Mouse (Mus musculus) midbrain, embryonic 16.5 days (tissue): ENCODE results near the gene Ppp4r2. TPM values are rescaled to one million over a fixed set of nuclear protein-coding genes. Genes with fewer than 3 reads are reported as not detected.

Experiments
- ATAC-seq: fragments of 200-750 bp; cut with Nextera tagmentation; 2 replicates; pipeline ENCODE4 v1.8.0; 2017; ENCODE audit warnings: moderate TSS enrichment
- H3K27ac ChIP-seq: fragments of 300-500 bp; sonication (generic); 2 replicates; pipeline ENCODE4 v1.5.1; 2014; ENCODE audit warnings: mild to moderate bottlenecking, low read length, mixed read lengths
- H3K27me3 ChIP-seq: fragments of 300-500 bp; sonication (generic); 2 replicates; pipeline ENCODE4 v1.6.1; 2014; ENCODE audit warnings: low read depth, low read length, mixed read lengths; ENCODE audit not compliant: control insufficient read depth, insufficient read depth
- H3K36me3 ChIP-seq: fragments of 300-500 bp; sonication (generic); 2 replicates; pipeline ENCODE4 v1.6.1; 2014; ENCODE audit warnings: mild to moderate bottlenecking, low read length, moderate library complexity, mixed read lengths; ENCODE audit not compliant: control insufficient read depth, insufficient read depth
- H3K4me1 ChIP-seq: fragments of 300-500 bp; sonication (generic); 2 replicates; pipeline ENCODE4 v1.6.1; 2014; ENCODE audit warnings: mild to moderate bottlenecking, low read length, mixed read lengths; ENCODE audit not compliant: control insufficient read depth, insufficient read depth
- H3K4me2 ChIP-seq: fragments of 300-500 bp; sonication (generic); 2 replicates; pipeline ENCODE4 v1.6.1; 2014; ENCODE audit warnings: mild to moderate bottlenecking, low read length, mixed read lengths
- H3K4me3 ChIP-seq: fragments of 300-500 bp; sonication (generic); 2 replicates; pipeline ENCODE4 v1.5.1; 2014; ENCODE audit warnings: low read depth, mild to moderate bottlenecking, low read length, moderate library complexity, mixed read lengths
- H3K9ac ChIP-seq: fragments of 300-500 bp; sonication (generic); 2 replicates; pipeline ENCODE4 v1.6.1; 2014; ENCODE audit warnings: low read depth, low read length, mixed read lengths
- H3K9me3 ChIP-seq: fragments of 300-500 bp; sonication (generic); replicated peaks from 2 replicates; pipeline ENCODE4 v1.6.1; 2014; ENCODE audit warnings: mild to moderate bottlenecking, low read length, mixed read lengths; ENCODE audit not compliant: control insufficient read depth, poor library complexity, severe bottlenecking
- WGBS: fragments of 180-500 bp; shearing (Covaris S2); extraction: QIAGEN DNeasy Blood & Tissue Kit; methylation state at CpG from one replicate; pipeline ENCODE4 v1.1.7; 2014; 5-methylcytosine and 5-hydroxymethylcytosine counted together
- polyA plus RNA-seq: library from polyadenylated mRNA; unstranded; fragments of >200 nt; fragmentation: Nextera tagmentation; extraction: Ambion mirVana; gene quantifications from 2 replicates; pipeline ENCODE4 v1.2.1, GENCODE M21; 2015

The Ppp4r2 gene
- polyA plus RNA-seq, 1 experiment from 2014 or later, result 16.2 TPM

DNA sequence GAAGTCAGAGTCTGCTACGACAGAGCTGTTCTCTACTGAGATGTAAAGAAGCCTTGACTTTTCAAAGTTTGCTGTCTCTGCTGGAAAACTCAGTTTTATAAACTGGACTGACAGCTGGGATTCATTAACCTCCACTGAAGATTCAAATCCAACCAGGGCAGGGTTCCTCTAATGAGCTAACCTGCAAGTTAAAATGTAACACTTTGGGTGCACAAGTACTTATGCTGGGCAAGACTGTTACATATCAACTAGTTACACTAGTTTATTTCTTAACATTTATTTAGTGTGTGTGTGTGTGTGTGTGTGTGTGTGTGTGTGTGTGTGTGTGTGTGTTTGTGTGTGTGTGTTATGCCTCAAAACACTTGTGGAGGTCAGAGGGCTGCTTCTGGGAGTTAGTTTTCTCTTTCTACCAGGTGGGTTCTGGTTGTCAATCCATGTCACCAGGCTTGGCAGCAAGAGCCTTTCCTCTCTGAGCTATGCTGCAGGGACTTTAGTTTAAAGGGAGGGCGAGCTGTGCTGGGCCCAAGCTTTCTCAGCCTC lies 76.8 kb downstream of the Ppp4r2 start:
- Histone ChIP-seq H3K27ac (no peak overlapping the region), H3K36me3 (no peaks in the 10 kb centered on the region), H3K4me2 (no peak overlapping the region), H3K9ac (no peak overlapping the region), H3K4me3 (no peak overlapping the region), H3K9me3 (no peaks in the 10 kb centered on the region), H3K4me1 (peaks cover 5% of the 10 kb centered on the region), H3K27me3 (no peaks in the 10 kb centered on the region)
- 82% methylated on average over 2 of the region's 2 CpGs for WGBS
- ATAC-seq, result no peak

Other genes with a start within 250 kb of the Ppp4r2 start
- 9.7 and 10.2 TPM in 2 replicates for gene Shq1, start 162.5 kb upstream of the Ppp4r2 start, polyA plus RNA-seq
- gene Gxylt2, start 128.9 kb upstream of the Ppp4r2 start, polyA plus RNA-seq, result 1.2 and 1.3 TPM in 2 replicates